Mouse (Mus musculus): ENCODE data around the gene Fam174b.

The Fam174b gene

DNA sequence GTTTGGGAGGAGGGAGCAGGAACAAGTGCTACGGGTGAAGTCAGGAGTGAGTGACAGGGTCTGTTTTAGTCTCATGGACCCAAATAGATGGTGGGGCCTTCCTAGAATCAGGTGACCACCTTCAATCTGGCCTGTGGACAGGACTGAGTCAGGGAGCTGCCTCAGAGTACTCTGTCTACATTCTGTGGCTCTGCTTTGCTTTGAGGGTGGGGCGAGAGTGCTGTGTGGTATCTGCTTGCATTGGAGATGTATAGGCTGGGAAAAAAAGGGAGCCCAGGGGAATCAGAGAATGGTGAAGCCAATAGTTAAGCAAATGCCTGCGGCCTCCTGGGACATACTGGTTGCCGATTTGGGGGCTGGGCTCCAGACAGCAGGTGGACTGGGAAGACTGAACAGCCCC, 73.8 kb downstream of the Fam174b start:
- no peak for DNase-seq (ENCODE audit: extremely low spot score)

DNA sequence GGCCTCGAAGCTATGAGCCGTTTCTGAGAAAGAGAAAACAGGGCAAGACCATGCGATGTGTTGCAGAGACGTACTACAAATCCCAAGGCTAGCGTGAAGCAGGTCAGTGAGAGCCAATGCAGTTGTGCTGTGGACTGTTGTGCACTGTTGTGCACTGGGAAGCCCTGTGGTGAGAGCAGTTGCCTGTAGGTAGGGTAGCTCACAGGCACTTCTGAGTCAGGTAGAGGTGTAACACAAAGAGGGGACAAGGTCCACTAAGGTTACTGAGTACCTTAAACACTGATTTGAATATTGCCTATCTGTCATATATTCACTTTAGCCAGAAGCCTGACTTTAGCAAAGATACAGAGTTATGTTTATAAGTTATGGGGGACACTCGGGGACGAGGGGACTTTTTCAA, 74.4 kb downstream of the Fam174b start:
- DNase-seq (ENCODE audit: extremely low spot score), result no peak

DNA sequence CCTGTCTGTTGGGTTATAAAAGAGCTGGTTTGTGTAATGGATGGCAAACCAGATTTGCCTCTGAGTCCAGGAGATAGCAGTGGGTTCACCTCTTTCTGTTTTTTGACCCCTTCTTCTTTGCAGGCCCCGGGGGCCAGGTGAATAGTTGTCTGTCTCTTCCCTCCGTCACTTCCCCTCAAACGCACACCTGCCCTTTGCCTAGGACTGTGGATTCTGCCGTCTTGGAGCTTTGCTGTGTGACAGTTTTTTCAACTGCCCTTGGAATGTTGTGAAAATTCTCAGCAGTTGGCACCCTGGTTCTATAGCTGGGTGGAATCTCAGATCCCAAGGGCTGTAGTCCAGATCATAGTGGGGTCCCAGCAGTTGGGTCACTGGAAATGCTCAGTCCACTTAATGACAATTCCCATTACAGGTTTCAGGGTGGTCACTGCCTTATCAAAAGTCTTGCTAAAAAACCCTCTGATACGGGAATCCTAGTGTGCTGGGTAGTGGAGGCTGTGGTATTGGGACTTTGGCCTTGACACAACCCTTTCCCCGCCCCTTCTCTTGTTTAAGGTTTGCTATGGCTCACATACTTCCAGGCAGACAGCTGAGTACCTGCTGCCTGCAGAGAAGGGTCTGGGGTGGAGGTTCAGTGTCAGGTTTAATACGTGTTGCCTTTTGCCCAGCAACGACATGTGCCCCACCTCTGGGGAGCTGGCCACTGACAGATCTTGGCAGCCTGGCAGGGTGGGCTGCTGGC, 76.3 kb downstream of the Fam174b start:
- DNase-seq (ENCODE audit: extremely low spot score), result no peak

DNA sequence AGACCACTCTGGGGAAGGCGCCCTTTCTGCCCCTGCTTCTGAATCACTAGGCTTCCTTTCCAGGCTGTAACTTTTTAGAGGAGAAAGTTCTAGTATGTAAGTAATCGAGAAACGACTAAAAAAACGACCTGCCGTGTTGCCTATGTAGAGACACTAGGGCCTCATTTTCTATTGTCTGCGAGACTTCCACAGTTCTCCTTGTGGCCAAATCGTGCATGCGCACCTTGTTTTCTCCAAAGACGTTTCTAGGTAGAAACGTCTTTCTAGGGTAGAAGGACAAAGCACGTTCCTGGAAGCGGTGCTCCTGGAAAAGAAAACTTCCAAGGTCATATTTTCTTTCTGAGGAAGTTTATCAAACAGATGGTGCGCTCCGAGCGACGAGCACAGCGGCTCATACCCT, 79.3 kb downstream of the Fam174b start:
- DNase-seq (ENCODE audit: extremely low spot score), result no peak
